15 mouse cellular contexts compared by ENCODE assay signal in the genomic region with DNA sequence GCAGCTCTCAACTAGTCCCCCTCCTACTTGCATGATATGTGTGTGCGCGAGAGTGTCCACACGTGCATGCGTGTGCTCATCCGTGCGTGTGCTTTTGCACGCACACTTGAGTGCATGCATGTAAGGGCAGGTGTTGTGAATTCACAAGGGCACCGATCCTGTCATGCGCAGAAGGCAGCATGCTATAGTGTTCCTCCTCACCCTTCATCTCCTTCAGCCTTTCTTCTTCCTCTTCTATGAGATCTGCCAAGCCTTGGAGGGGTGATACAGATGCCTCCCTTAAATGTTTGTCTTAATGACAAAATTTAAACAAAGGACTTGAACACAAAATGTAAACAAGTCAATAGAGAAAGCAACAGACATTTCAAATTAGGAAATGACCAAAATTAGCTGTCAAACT.
"Had no signal": no experiment of that assay in that cellular context is flagged by ENCODE, and none has a peak within 500 bp of the region (broad histone marks: within the 10 kb centered on the region; RNA-seq: fewer than 3 reads in every experiment).

No protein-coding gene starts in this region.

- ATAC-seq: lung, postnatal 0 days had no signal

- H3K4me1 ChIP-seq: liver, embryonic 15.5 days had no signal

- DNase-seq: kidney, adult 9 months; kidney, postnatal 36 days; lung, adult 2 months; right cerebral cortex, adult 18-20 months; right cerebral cortex, postnatal 25 days; thymus, postnatal 4 days had no signal

- H3K36me3 ChIP-seq: limb, embryonic 13.5 days; liver, embryonic 15.5 days; midbrain, embryonic 13.5 days; neural tube, embryonic 15.5 days had no signal

- H3K4me3 ChIP-seq: layer of hippocampus, adult 2 months; limb, embryonic 13.5 days; liver, embryonic 15.5 days; midbrain, embryonic 13.5 days; myocyte; neural tube, embryonic 15.5 days had no signal

- H3K9ac ChIP-seq: limb, embryonic 13.5 days; liver, embryonic 15.5 days; midbrain, embryonic 13.5 days; neural tube, embryonic 15.5 days had no signal

- H3K27ac ChIP-seq: kidney, postnatal 0 days; layer of hippocampus, adult 2 months; limb, embryonic 13.5 days; liver, embryonic 15.5 days; macrophage; midbrain, embryonic 13.5 days; neural tube, embryonic 15.5 days had no signal

- H3K27me3 ChIP-seq: limb, embryonic 13.5 days; liver, embryonic 15.5 days; midbrain, embryonic 13.5 days; neural tube, embryonic 15.5 days had no signal

- H3K4me2 ChIP-seq: limb, embryonic 13.5 days; liver, embryonic 15.5 days; midbrain, embryonic 13.5 days; neural tube, embryonic 15.5 days had no signal

- H3K9me3 ChIP-seq: limb, embryonic 13.5 days; liver, embryonic 15.5 days; midbrain, embryonic 13.5 days; neural tube, embryonic 15.5 days had no signal
